Mouse (Mus musculus) lung, postnatal 0 days (tissue): ENCODE measurements around the gene Trim46. TPM values are rescaled to one million over a fixed set of nuclear protein-coding genes. Genes with fewer than 3 reads are reported as not detected.

ENCODE experiments used
- ATAC-seq: fragments of 200-750 bp; cut with Nextera tagmentation; 2 replicates; pipeline ENCODE4 v1.8.0; 2017; ENCODE audit warnings: moderate library complexity
- DNase-seq: peaks from one replicate; pipeline ENCODE4 v3.0.0-alpha.2; 2016; ENCODE audit warnings: low spot score
- H3K27ac ChIP-seq: fragments of 300-500 bp; sonication (generic); 2 replicates; pipeline ENCODE4 v1.5.1; 2014; ENCODE audit warnings: antibody characterized with exemption, mild to moderate bottlenecking, low read length, mixed read lengths
- H3K27me3 ChIP-seq: fragments of 300-500 bp; sonication (generic); replicated peaks from 2 replicates; pipeline ENCODE4 v1.6.1; 2014; ENCODE audit warnings: low read length, mixed read lengths; ENCODE audit not compliant: insufficient read depth
- H3K36me3 ChIP-seq: fragments of 300-500 bp; sonication (generic); 2 replicates; pipeline ENCODE4 v1.6.1; 2014; ENCODE audit warnings: low read length, mixed read lengths; ENCODE audit not compliant: insufficient read depth
- H3K4me1 ChIP-seq: fragments of 300-500 bp; sonication (generic); 2 replicates; pipeline ENCODE4 v1.6.1; 2014; ENCODE audit warnings: antibody characterized with exemption, low read depth, low read length, mixed read lengths; ENCODE audit not compliant: insufficient read depth
- H3K4me2 ChIP-seq: fragments of 300-500 bp; sonication (generic); replicated peaks from 2 replicates; pipeline ENCODE4 v1.6.1; 2014; ENCODE audit warnings: low read depth, mild to moderate bottlenecking, low read length, moderate library complexity, mixed read lengths
- H3K4me3 ChIP-seq: fragments of 300-500 bp; sonication (generic); 2 replicates; pipeline ENCODE4 v1.5.1; 2014; ENCODE audit warnings: low read depth, low read length
- H3K9ac ChIP-seq: fragments of 300-500 bp; sonication (generic); replicated peaks from 2 replicates; pipeline ENCODE4 v1.6.1; 2014; ENCODE audit warnings: low read depth, mild to moderate bottlenecking
- H3K9me3 ChIP-seq: fragments of 300-500 bp; sonication (generic); 2 replicates; pipeline ENCODE4 v1.6.1; 2016; ENCODE audit warnings: low read length, mixed read lengths
- CTCF ChIP-seq: IDR thresholded peaks from 2 replicates; pipeline ENCODE4 v1.5.1; 2016; ENCODE audit warnings: antibody characterized with exemption, mild to moderate bottlenecking
- EP300 ChIP-seq: IDR thresholded peaks from 2 replicates; pipeline ENCODE4 v1.6.1; 2016; ENCODE audit warnings: antibody characterized with exemption, mild to moderate bottlenecking, control low read depth
- WGBS: fragments of 180-500 bp; shearing (Covaris S2); extraction: QIAGEN DNeasy Blood & Tissue Kit; methylation state at CpG from one replicate; pipeline ENCODE4 v1.1.7; 2014; 5-methylcytosine and 5-hydroxymethylcytosine counted together
- polyA plus RNA-seq: library from polyadenylated mRNA; unstranded; fragments of >200 nt; fragmentation: Nextera tagmentation; extraction: Ambion mirVana; gene quantifications from 2 replicates; pipeline ENCODE4 v1.2.1, GENCODE M21; 2015

Trim46 gene
- polyA plus RNA-seq: 1.8 and 2.1 TPM in 2 replicates

DNA sequence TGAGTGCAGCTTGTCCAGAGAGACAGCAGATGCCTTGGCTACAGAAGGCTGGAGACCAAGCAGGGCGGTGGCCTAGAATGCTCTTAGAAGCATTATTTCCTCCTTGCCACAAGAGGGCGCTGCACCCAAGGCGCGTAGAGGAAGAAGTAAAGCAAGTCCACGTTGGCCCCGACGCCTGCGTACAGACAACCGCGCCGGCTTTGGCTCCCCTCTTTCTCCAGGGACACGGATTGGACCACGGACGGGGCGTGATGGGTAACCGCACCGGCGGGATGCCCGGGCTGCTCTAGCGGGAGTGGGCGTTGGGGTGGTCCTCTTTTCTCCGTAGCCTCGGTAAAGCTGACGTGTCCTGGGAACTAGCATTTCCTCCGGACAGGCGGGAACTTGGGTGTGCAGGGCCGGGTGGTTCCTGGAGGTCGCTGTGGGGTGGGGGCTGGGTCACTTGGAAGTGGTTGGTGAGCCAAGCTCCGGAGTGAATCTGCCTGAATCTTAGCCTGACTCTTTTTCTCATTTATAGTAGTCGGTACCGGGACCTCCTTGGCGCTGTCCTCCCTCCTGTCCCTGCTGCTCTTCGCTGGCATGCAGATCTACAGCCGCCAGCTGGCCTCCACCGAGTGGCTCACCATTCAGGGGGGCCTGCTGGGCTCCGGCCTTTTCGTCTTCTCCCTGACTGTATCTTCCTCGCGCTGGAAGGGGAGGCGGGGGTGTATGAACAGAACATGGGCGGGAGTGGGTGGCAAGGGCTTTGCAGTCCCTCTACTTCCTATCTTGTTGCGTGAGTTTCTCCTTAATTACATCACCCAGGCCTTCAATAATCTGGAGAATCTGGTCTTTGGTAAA, at the start of gene Trim46:
TSS of gene Trim46 (minus strand) at position 49 of the 840 bp plus-strand sequence.
- Histone ChIP-seq H3K4me3 (peak within 1 kb of the TSS; percentile 77), H3K9ac (peak within 1 kb of the TSS; percentile 59), H3K27ac (peak within 1 kb of the TSS; percentile 77), H3K27me3 (peaks cover 6% of the 10 kb centered on the region), H3K9me3 (no peaks in the 10 kb centered on the region), H3K36me3 (no peaks in the 10 kb centered on the region), H3K4me1 (peaks cover 35% of the 10 kb centered on the region), H3K4me2 (peak within 1 kb of the TSS; percentile 85)
- TF ChIP-seq CTCF (peak; percentile 97), EP300 (no peak)
- ATAC-seq (peak; percentile 78), DNase-seq (peak; percentile 96)
- 1% methylated on average over 42 of the region's 42 CpGs for WGBS

DNA sequence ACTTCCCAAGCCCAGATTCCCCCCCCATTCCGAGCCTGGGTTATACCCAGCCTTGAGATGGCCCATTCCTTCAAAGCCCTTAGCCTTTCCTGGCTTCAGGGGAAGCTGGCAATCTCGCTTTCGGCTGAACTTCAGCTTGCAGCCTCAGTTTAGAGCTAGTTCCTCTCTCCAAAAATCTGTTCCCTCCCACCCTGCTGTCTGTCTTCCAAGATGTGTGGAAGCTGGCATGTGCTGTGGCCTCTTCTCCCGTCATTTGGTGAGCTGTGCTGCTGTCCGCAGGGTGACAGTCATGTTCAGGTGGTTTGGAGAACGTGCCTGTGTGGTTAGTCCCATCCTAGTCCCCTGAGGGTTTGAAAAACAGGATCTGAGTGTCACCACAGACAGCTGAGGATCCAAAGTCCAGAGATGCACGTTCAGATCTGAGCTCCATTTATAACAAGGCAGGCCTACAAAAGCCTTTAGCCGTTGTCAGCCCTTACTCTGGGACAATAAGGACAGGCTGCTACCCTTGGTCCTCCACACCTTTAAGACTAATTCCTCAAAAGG, 49.6 kb upstream of the Trim46 start:
- DNase-seq (no peak), ATAC-seq (no peak)
- Histone ChIP-seq H3K36me3 (no peaks in the 10 kb centered on the region), H3K27me3 (no peaks in the 10 kb centered on the region), H3K4me3 (no peak overlapping the region), H3K27ac (no peak overlapping the region), H3K4me2 (no peak overlapping the region), H3K9ac (no peak overlapping the region), H3K4me1 (no peaks in the 10 kb centered on the region), H3K9me3 (no peaks in the 10 kb centered on the region)
- TF ChIP-seq EP300 (no peak), CTCF (no peak)
- 82% methylated on average over 8 of the region's 8 CpGs for WGBS

DNA sequence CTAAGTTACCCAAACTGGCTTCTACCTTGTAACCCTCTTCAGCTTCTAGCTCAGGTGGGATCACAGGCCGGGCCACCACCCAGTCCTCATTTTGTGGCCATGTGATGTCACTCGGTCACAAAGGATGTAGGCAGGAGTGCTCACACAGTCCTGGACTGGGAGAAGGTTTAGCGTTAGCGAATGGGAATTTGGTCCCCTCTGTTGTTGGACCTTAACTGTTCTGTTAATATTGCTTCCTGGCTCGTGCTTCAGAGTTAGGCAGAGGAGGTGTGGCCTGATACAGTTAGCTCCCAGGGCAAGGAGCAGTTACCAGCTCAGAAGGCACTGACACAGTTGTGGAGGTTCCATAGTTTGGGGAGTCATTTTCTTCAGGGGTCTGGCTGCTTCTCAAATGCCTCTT, 48.1 kb upstream of the Trim46 start:
- Histone ChIP-seq H3K4me1 (no peaks in the 10 kb centered on the region), H3K9me3 (no peaks in the 10 kb centered on the region), H3K4me2 (no peak overlapping the region), H3K36me3 (no peaks in the 10 kb centered on the region), H3K4me3 (no peak overlapping the region), H3K27me3 (no peaks in the 10 kb centered on the region), H3K9ac (no peak overlapping the region), H3K27ac (no peak overlapping the region)
- WGBS: 74% methylated on average over 5 of the region's 5 CpGs
- ATAC-seq (no peak), DNase-seq (no peak)
- TF ChIP-seq EP300 (no peak), CTCF (no peak)

DNA sequence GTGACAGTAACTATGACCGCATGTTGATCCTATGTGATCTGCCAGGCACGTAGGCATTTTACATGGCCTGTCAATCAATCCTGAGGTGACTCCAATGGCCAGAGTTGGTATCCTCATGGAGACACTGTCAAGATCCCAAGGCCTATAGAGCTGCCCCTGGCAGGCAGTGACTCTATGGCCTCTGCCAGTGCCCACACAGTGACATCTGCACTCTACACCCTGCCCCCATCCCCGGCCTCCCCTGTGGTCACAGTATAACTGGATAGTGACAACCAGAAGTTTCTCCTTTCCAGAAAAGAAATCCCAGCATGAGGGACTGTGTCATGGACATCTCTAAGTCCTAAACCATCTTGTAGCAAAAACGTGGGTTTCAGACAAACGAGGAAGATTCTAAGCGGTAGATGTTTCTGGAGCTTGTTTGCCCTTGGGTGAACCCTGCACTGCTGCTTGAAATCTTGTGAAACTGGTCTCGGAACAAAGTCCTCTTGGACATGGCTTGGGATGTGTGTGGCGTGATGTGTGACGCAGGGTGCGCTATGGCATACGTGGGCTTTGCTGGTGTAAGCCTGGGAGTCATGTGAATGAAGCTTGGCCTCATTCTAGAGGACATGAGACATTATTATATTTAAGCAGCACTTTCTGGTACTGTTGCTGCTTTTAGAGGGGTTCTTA, 47.3 kb upstream of the Trim46 start:
- no peak for DNase-seq
- no peak overlapping the region for H3K27ac ChIP-seq
- no peak overlapping the region for H3K4me2 ChIP-seq
- no peak overlapping the region for H3K9ac ChIP-seq
- 85% methylated on average over 11 of the region's 11 CpGs for WGBS
- no peaks in the 10 kb centered on the region for H3K4me1 ChIP-seq
- no peak for TF ChIP-seq CTCF
- TF ChIP-seq EP300: no peak
- H3K4me3 ChIP-seq: no peak overlapping the region
- no peak for ATAC-seq
- no peaks in the 10 kb centered on the region for H3K27me3 ChIP-seq
- no peaks in the 10 kb centered on the region for H3K36me3 ChIP-seq
- no peaks in the 10 kb centered on the region for H3K9me3 ChIP-seq

DNA sequence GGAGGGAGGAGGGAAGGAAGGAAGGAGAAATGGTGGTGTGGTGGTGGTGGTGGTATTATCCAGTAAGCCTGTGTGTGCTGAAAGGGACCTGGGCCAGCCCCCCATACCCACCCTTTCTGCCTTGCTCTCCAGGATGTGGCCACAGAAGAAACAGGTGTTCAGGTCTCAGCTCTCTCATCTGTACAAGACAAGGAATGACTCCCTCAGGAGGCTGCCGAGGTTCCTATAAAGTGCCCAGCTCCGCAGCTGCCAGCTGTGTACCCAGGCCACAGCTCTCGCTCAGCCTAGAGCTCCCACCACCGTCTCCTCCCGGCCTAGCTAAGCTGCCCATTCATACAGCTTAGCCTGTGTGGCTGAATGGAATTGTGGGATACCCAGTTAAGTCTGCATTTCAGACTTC, 46.2 kb upstream of the Trim46 start:
- no peaks in the 10 kb centered on the region for H3K36me3 ChIP-seq
- ATAC-seq (no peak), DNase-seq (no peak)
- TF ChIP-seq EP300 (no peak), CTCF (no peak)
- no peak overlapping the region for H3K4me2 ChIP-seq
- no peaks in the 10 kb centered on the region for H3K27me3 ChIP-seq
- H3K4me1 ChIP-seq: no peaks in the 10 kb centered on the region
- no peak overlapping the region for H3K27ac ChIP-seq
- H3K4me3 ChIP-seq: no peak overlapping the region
- no peak overlapping the region for H3K9ac ChIP-seq
- no peaks in the 10 kb centered on the region for H3K9me3 ChIP-seq
- WGBS: 71% methylated on average over 5 of the region's 5 CpGs

DNA sequence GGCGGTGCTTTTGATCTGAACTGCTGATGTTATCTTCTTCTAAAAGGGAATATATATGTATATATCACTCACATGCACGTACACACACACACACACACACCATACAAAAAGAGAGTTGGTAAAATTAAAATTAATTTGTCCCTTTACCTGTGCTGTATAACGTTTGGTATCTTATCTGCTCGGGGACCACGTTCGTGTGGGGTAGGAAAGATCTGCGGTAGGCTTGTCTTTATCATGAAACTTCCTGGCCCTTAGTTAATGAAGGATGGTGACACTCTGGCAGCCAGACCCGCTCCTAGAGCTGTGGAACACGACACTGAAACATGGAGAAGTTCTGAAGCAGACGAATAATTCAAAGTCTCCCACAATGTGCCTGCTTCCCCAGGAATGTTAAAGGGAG, 45.8 kb upstream of the Trim46 start:
- no peaks in the 10 kb centered on the region for H3K36me3 ChIP-seq
- no peaks in the 10 kb centered on the region for H3K9me3 ChIP-seq
- no peak for TF ChIP-seq EP300
- H3K27ac ChIP-seq: no peak overlapping the region
- H3K9ac ChIP-seq: no peak overlapping the region
- DNase-seq (no peak), ATAC-seq (no peak)
- H3K4me1 ChIP-seq: no peaks in the 10 kb centered on the region
- no peak overlapping the region for H3K4me3 ChIP-seq
- H3K27me3 ChIP-seq: no peaks in the 10 kb centered on the region
- no peak overlapping the region for H3K4me2 ChIP-seq
- 49% methylated on average over 10 of the region's 10 CpGs for WGBS
